Mouse (Mus musculus) WW6 (cell line): Measurements from ENCODE around the gene Tpbpa.
"Not testable (repeated sequence)": the region's sequence is repeated elsewhere in the genome, so short reads cannot be mapped to it uniquely, and the experiment has no call there.

Source experiments
- DNase-seq: peaks from one replicate; pipeline ENCODE4 v3.0.0-alpha.2; 2013; ENCODE audit warnings: low read depth, low spot score

The Tpbpa gene

DNA sequence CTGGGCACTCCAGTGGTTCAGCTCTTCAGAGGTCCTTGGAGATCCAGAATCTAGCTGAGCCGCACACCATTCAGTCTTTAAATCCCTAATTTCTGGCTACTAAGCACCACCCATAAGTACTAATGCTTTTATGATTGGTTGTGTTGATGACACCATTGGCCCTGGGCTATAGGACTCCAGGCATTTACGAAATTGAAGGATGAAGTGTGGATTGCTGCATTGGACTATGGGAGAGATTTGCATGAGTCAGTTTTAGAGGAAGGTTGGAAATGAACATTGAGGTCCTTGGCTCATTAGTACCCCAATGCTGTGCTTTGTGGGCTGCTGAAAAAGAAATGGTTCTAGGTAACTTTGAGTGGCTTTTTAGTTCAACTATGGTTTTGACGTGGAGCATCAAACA, at the start of gene Tpbpa:
TSS of gene Tpbpa (minus strand) at position 101 of the 400 bp plus-strand sequence.
- not testable (repeated sequence) for DNase-seq

DNA sequence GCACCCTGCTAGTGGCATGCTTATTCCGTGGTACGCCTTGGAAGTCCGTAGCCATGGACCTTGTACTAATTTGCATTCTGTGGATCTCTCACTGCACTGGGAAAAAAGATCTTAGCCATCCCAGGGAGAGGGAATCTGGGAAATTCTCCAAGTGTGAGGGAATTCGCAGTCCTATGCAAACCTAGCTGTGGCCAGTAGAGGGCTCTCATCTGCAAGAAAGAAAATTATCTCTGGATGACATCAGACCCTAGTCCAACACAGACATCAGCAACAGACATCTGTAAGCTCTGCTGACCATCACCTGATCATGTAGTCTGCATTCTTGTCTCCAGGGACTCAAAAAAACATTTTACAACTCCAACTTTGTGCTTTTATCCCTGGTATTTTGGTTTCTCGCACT, 45.1 kb upstream of the Tpbpa start:
- DNase-seq: not testable (repeated sequence)

DNA sequence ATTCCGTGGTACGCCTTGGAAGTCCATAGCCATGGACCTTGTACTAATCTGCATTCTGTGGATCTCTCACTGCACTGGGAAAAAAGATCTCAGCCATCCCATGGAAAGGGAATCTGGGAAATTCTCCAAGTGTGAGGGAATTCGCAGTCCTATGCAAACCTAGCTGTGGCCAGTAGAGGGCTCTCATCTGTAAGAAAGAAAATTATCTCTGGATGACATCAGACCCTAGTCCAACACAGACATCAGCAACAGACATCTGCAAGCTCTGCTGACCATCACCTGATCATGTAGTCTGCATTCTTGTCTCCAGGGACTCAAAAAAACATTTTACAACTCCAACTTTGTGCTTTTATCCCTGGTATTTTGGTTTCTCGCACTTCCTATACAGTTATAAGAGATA, 30.5 kb upstream of the Tpbpa start:
- not testable (repeated sequence) for DNase-seq

DNA sequence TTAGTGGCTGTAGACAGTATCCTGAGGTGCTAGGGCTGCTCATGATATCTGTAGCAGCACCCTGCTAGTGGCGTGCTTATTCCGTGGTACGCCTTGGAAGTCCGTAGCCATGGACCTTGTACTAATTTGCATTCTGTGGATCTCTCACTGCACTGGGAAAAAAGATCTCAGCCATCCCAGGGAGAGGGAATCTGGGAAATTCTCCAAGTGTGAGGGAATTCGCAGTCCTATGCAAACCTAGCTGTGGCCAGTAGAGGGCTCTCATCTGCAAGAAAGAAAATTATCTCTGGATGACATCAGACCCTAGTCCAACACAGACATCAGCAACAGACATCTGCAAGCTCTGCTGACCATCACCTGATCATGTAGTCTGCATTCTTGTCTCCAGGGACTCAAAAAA, 22.2 kb upstream of the Tpbpa start:
- not testable (repeated sequence) for DNase-seq

DNA sequence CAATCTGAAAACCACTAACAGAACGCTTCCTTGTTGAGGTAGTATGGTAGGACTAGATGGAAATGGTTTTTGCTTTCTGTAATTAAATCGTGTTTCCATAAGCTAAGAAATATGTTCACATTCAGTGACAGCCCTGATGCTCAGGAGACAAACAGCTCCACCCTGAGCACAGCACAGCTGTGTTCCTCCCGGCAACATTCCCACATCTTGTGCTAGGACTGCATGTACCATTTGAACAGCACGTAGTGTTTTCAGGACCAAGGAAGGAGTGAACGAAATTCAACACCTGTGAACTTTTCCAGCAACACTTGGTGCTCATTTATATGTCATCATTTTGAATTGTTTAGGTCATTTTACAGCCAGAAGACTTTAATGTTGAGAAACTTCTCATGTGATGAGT, 19.9 kb upstream of the Tpbpa start:
- no peak for DNase-seq

DNA sequence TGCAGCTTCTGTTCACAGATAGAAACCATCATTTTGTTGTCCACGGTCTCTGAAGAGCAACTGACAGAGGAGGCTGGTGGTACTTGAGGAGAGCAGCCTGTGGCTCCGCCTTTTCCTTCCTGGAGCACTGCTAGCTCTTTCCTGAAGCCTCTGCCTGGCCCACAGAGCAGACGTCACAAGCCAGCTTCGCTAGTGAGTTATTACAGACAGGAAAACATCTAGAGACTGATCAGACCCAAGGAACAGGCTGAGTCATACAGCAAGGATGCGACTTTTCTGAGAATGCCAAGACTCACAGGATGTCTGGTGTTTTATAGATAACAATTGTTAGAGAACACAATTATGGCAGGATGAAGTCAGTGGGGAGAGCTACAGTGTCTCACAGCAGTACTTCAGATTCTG, 5.3 kb downstream of the Tpbpa start, which contains the start of the genes Gm49391 and Ctla2a:
TSS of gene Gm49391 (minus strand) at position 72 of the 402 bp plus-strand sequence.
TSS of gene Ctla2a (minus strand) at position 126 of the 402 bp plus-strand sequence.
- DNase-seq: no peak

DNA sequence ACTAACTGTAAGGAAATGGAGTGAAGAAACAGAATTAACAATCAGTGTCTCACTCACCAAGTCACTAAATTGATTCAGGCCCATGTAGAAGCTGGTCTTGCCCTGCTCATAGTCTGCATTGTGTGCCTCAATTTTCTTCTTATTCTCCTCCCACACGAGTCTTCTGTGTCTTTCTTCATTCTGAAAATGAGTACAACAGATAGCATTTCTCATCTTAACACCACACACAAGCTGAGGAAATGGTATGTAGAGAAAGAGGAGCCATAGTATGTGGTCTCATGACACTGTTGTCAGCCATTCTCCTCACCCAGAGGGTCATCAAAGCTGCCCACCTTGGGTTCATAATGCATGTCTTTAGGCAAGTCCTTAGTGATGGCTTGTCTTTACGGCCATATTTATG, 6.3 kb downstream of the Tpbpa start, which contains the start of gene Gm49393:
TSS of gene Gm49393 (minus strand) at position 101 of the 400 bp plus-strand sequence.
- not testable (repeated sequence) for DNase-seq

DNA sequence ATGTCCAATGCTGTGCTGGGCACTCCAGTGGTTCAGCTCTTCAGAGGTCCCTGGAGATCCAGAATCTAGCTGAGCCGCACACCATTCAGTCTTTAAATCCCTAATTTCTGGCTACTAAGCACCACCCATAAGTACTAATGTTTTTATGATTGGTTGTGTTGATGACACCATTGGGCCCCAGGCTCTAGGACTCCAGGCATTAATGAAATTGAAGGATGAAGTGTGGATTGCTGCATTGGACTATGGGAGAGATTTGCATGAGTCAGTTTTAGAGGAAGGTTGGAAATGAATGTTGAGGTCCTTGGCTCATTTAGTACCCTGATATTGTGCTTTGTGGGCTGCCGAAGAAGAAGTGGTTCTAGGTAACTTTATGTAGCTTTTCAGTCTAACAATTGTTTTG, 37.0 kb downstream of the Tpbpa start, which contains the start of gene Tpbpb:
TSS of gene Tpbpb (minus strand) at position 101 of the 400 bp plus-strand sequence.
- DNase-seq: not testable (repeated sequence)

DNA sequence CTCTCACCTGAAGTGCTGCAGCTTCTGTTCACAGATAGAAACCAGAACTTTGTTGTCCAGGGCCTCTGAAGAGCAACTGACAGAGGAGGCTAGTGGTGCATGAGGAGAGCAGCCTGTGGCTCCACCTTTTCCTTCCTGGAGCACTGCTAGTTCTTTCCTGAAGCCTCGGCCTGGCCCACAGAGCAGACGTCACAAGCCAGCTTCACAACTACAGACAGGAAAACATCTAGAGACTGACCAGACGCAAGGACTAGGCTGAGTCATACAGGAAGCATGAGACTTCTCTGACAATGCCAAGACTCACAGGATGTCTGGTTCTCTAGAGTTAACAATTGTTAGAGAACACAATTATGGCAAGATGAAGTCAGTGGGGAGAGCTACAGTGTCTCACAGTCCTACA, 44.5 kb downstream of the Tpbpa start, which contains the start of gene Ctla2b:
TSS of gene Ctla2b (minus strand) at position 120 of the 400 bp plus-strand sequence.
- no peak for DNase-seq

DNA sequence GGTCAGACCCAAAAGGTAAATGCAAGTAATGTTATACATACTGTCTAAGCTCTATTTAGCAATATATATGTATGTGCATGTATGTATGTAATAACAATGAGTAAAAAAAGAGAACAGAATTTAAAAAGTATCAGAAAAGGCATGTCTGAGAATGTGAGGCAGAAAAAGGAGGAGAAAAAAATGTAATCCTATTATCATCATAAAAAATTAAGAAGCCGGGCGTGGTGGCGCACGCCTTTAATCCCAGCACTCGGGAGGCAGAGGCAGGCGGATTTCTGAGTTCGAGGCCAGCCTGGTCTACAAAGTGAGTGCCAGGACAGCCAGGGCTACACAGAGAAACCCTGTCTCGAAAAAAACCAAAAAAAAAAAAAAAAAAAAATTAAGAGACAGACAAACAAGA, 45.0 kb downstream of the Tpbpa start, which contains the start of gene Gm49392:
TSS of gene Gm49392 (minus strand) at position 101 of the 400 bp plus-strand sequence.
- DNase-seq: not testable (repeated sequence)

DNA sequence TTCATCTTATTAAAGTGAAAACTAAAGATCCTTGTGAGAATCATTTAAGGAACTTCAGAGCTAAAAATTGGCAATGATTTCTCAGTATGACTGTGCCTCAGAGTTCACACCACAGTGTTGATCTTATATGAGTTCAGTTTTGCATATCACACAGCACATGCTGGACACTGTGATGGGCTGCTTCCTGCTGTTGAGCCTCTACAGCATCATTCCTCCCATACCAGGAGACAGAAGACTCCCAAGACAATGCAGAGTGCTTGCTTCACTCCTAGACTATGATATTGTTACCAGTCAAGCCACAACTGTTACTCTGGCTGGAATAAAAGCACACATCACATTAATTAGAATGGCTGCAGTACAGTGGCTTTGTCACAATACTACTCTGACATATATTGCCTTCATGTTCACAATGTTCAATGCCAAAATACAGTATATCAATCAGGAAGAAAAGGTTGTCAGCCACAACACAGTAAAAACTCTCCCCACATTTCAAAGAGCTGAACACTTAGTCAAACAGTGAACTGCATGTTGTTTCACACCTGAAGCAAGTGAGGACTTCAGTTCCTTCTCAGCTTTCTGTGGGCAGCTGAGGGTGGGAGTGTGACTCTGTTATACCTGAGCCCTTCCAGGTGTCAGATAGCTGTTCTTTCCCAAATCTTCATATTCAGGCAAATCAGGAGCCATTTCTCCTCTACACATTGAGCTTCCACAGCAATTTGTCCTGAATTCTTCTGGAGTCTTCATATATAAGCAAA, 46.2 kb downstream of the Tpbpa start:
- no peak for DNase-seq

DNA sequence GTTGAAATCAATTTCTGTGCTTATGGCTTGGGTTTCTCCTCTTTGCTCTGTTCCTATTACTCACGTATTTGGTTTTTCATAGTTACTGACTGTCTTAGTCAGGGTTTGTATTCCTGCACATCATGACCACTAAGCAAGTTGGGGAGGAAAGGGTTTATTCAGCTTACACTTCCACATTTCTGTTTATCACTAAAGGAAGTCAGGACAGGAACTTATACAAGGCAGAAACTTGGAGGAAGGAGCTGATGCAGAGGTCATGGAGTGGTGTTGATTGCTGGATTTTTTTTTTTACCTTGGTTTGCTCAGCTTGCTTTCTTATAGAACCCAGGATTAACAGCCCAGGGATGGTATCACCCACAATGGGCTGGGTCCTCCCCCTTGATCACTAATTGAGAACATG, 49.5 kb downstream of the Tpbpa start:
- DNase-seq: no peak
